ENCODE assay signal across 9 mouse cellular contexts in the genomic region with DNA sequence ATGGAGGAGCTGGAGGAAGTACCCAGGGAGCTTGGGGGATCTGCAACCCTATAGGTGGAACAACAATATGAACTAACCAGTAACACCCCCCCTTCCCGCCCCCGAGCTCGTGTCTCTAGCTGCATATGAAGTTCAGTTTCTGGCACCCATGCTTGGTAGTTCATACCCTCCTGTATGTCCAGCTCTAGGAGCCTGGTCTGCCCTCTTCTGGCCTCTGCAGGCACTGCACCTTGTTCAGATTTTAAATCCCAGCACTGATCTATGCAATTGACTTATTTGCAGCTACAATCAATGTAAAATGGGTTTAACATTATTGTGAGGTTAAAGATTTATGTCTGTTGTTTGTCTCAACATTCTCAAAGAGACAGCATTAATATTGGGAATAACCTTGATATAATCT.
A peak's percentile ranks its signal among the peaks of the same experiment; 100 is the strongest.
DNase-seq lines count a peak whose midpoint lies in the region; ATAC-seq and TF ChIP-seq lines count a peak whose summit lies in the region.
"Had no signal": no experiment of that assay in that cellular context is flagged by ENCODE, and none has a peak within 500 bp of the region (broad histone marks: within the 10 kb centered on the region; RNA-seq: fewer than 3 reads in every experiment).

No protein-coding gene starts in this region.

- no peaks in the 10 kb centered on the region for H3K27me3 ChIP-seq in forebrain, embryonic 11.5 days (ENCODE audit: control insufficient read depth, insufficient read depth, low read length)
- H3K27me3 ChIP-seq in forebrain, embryonic 10.5 days (ENCODE audit: poor library complexity, severe bottlenecking) = no peaks in the 10 kb centered on the region
- H3K27me3 ChIP-seq in neural tube, embryonic 15.5 days (replicated peaks) = no peaks in the 10 kb centered on the region
- no peaks in the 10 kb centered on the region for H3K27me3 ChIP-seq in liver, postnatal 0 days (ENCODE audit: insufficient read depth, low read length)
- no peaks in the 10 kb centered on the region for H3K27me3 ChIP-seq in heart, embryonic 10.5 days (ENCODE audit: insufficient read depth, poor library complexity, severe bottlenecking)
- H3K27me3 ChIP-seq: limb, embryonic 15.5 days had no signal

- no peaks in the 10 kb centered on the region for H3K36me3 ChIP-seq in forebrain, embryonic 11.5 days (ENCODE audit: control insufficient read depth, insufficient read depth, low read length)
- H3K36me3 ChIP-seq in forebrain, embryonic 10.5 days (replicated peaks) = no peaks in the 10 kb centered on the region
- H3K36me3 ChIP-seq in neural tube, embryonic 15.5 days = no peaks in the 10 kb centered on the region
- H3K36me3 ChIP-seq in liver, postnatal 0 days (replicated peaks; ENCODE audit: insufficient read depth, low read length) = no peaks in the 10 kb centered on the region
- no peaks in the 10 kb centered on the region for H3K36me3 ChIP-seq in heart, embryonic 10.5 days
- H3K36me3 ChIP-seq: limb, embryonic 15.5 days had no signal

- 76% methylated on average over 3 of the region's 3 CpGs for WGBS in forebrain, embryonic 11.5 days
- 76% methylated on average over 3 of the region's 3 CpGs for WGBS in forebrain, embryonic 10.5 days
- 76% methylated on average over 3 of the region's 3 CpGs for WGBS in neural tube, embryonic 15.5 days
- WGBS in liver, postnatal 0 days (ENCODE audit: insufficient replicate concordance) = 63% methylated on average over 3 of the region's 3 CpGs
- WGBS in heart, embryonic 10.5 days = 70% methylated on average over 3 of the region's 3 CpGs

- H3K27ac ChIP-seq in forebrain, embryonic 11.5 days (ENCODE audit: low read depth, low read length) = no peak overlapping the region
- H3K27ac ChIP-seq in forebrain, embryonic 10.5 days = no peak overlapping the region
- no peak overlapping the region for H3K27ac ChIP-seq in neural tube, embryonic 15.5 days (replicated peaks)
- no peak overlapping the region for H3K27ac ChIP-seq in liver, postnatal 0 days (ENCODE audit: low read depth)
- H3K27ac ChIP-seq in heart, embryonic 10.5 days = no peak overlapping the region
- H3K27ac ChIP-seq: limb, embryonic 15.5 days had no signal

- no peak overlapping the region for H3K4me2 ChIP-seq in forebrain, embryonic 11.5 days (ENCODE audit: low read depth, low read length, severe bottlenecking)
- H3K4me2 ChIP-seq in neural tube, embryonic 15.5 days = no peak overlapping the region
- H3K4me2 ChIP-seq in liver, postnatal 0 days (ENCODE audit: low read depth, low read length) = no peak overlapping the region
- H3K4me2 ChIP-seq: limb, embryonic 15.5 days had no signal

- no peaks in the 10 kb centered on the region for H3K9me3 ChIP-seq in forebrain, embryonic 11.5 days (ENCODE audit: control insufficient read depth, low read length)
- no peaks in the 10 kb centered on the region for H3K9me3 ChIP-seq in forebrain, embryonic 10.5 days
- H3K9me3 ChIP-seq in neural tube, embryonic 15.5 days (replicated peaks) = no peaks in the 10 kb centered on the region
- no peaks in the 10 kb centered on the region for H3K9me3 ChIP-seq in liver, postnatal 0 days (ENCODE audit: low read length)
- no peaks in the 10 kb centered on the region for H3K9me3 ChIP-seq in heart, embryonic 10.5 days
- H3K9me3 ChIP-seq: limb, embryonic 15.5 days had no signal

- no peak for DNase-seq in forebrain, embryonic 11.5 days (ENCODE audit: low spot score)
- DNase-seq in forebrain, embryonic 10.5 days (ENCODE audit: extremely low spot score, low spot score) = no peak
- DNase-seq in neural tube, embryonic 10.5 days (ENCODE audit: extremely low spot score, low spot score) = peak; percentile 16
- DNase-seq in liver, postnatal 0 days = peak; percentile 18
- DNase-seq in right cerebral cortex, adult 2 months (ENCODE audit: low spot score in 2 of 2) = no peak
- DNase-seq in heart, embryonic 10.5 days (ENCODE audit: low spot score) = no peak
- DNase-seq in right cerebral cortex, postnatal 25 days = no peak

- H3K4me1 ChIP-seq in forebrain, embryonic 11.5 days (replicated peaks; ENCODE audit: control insufficient read depth, insufficient read depth, low read length) = no peaks in the 10 kb centered on the region
- H3K4me1 ChIP-seq in forebrain, embryonic 10.5 days = no peaks in the 10 kb centered on the region
- no peaks in the 10 kb centered on the region for H3K4me1 ChIP-seq in neural tube, embryonic 15.5 days
- H3K4me1 ChIP-seq in liver, postnatal 0 days (ENCODE audit: insufficient read depth) = no peaks in the 10 kb centered on the region
- H3K4me1 ChIP-seq in heart, embryonic 10.5 days = no peaks in the 10 kb centered on the region
- H3K4me1 ChIP-seq: limb, embryonic 15.5 days had no signal

- H3K4me3 ChIP-seq in forebrain, embryonic 11.5 days (ENCODE audit: low read depth, low read length) = no peak overlapping the region
- H3K4me3 ChIP-seq in forebrain, embryonic 10.5 days = no peak overlapping the region
- no peak overlapping the region for H3K4me3 ChIP-seq in neural tube, embryonic 15.5 days (replicated peaks)
- H3K4me3 ChIP-seq in liver, postnatal 0 days (ENCODE audit: low read depth, low read length) = no peak overlapping the region
- H3K4me3 ChIP-seq in heart, embryonic 10.5 days = no peak overlapping the region
- H3K4me3 ChIP-seq: limb, embryonic 15.5 days had no signal

- ATAC-seq in forebrain, embryonic 11.5 days (replicated peaks; ENCODE audit: low FRiP score) = 0 out of 2 replicates have a peak, but pooled peaks have one; percentile 46
- ATAC-seq in neural tube, embryonic 15.5 days (ENCODE audit: low FRiP score) = no peak
- no peak for ATAC-seq in liver, postnatal 0 days

- no peak for TF ChIP-seq EP300 in liver, postnatal 0 days (IDR thresholded peaks at IDR 0.05; ENCODE audit: low read depth)

- H3K9ac ChIP-seq in forebrain, embryonic 11.5 days (ENCODE audit: low read length) = no peak overlapping the region
- no peak overlapping the region for H3K9ac ChIP-seq in neural tube, embryonic 15.5 days (replicated peaks)
- H3K9ac ChIP-seq in liver, postnatal 0 days (replicated peaks) = no peak overlapping the region
- H3K9ac ChIP-seq: limb, embryonic 15.5 days had no signal

- peak; percentile 53 for TF ChIP-seq CTCF in liver, postnatal 0 days (IDR thresholded peaks at IDR 0.05; ENCODE audit: low read depth)

Comparison
In these comparisons a context has a peak if more than half of its experiments do, and no peak if none do; other contexts are left out.
1. DNase-seq: peak in neural tube, embryonic 10.5 days (single experiment) and liver, postnatal 0 days (single experiment); none in forebrain, embryonic 11.5 days (single experiment), forebrain, embryonic 10.5 days (single experiment), right cerebral cortex, adult 2 months (0 of 2), heart, embryonic 10.5 days (single experiment) and right cerebral cortex, postnatal 25 days (single experiment).